Mouse (Mus musculus) heart, postnatal 0 days (tissue): ENCODE data around the gene Synpr.

Experiments used
- CTCF ChIP-seq: IDR thresholded peaks from 2 replicates; pipeline ENCODE4 v1.5.1; 2016; ENCODE audit warnings: antibody characterized with exemption, control low read depth, low read depth
- EP300 ChIP-seq: IDR thresholded peaks from 2 replicates; pipeline ENCODE4 v1.6.1; 2016; ENCODE audit warnings: antibody characterized with exemption, low read depth

- TF ChIP-seq CTCF (no peak), EP300 (no peak)
These were observed 77.1 kb downstream of the Synpr start for GRCm38 (mm10) chr14:13361642-13362041.
